Mouse (Mus musculus) G1E-ER4 (cell line): Measurements from ENCODE around the gene Gm6020. TPM values are rescaled to one million over a fixed set of nuclear protein-coding genes. Genes with fewer than 3 reads are reported as not detected.

Experiments used
- GATA1 ChIP-seq: IDR thresholded peaks from one replicate; pipeline ENCODE4 v1.8.0; 2012; ENCODE audit warnings: low read length, inconsistent platforms
- polyA plus RNA-seq: library from polyadenylated mRNA; stranded (reverse); fragments of >175 nt; gene quantifications from 2 replicates; pipeline ENCODE4 v1.2.3, GENCODE M21; 2012

Gm6020 gene
- polyA plus RNA-seq, 1 experiment = not detected

- TF ChIP-seq GATA1 = no peak
Observed at GRCm38 (mm10) chr19:61226928-61227854, 43.5 kb downstream of the Gm6020 start.

GRCm38 (mm10) chr19:61227941-61228701 is 44.4 kb downstream of the Gm6020 start, which contains the start of gene Csf2ra:
Gene Csf2ra (minus strand): TSS chr19:61228429.
- TF ChIP-seq GATA1 = no peak

Other genes starting within 250 kb of the Gm6020 start
- gene Zfp950, start 43.0 kb upstream of the Gm6020 start, polyA plus RNA-seq = 0.14 and 0.16 TPM in 2 replicates
- 0.04 and 0.08 TPM in 2 replicates for gene Gm7102, start 7.6 kb upstream of the Gm6020 start, polyA plus RNA-seq
- 1.7 and 2.5 TPM in 2 replicates for gene Csf2ra, start 44.5 kb downstream of the Gm6020 start, polyA plus RNA-seq
- gene Gm21060, start 113.2 kb downstream of the Gm6020 start, polyA plus RNA-seq = not detected in 2 replicates